Mouse (Mus musculus) embryonic facial prominence, embryonic 15.5 days (tissue): ENCODE data around the gene Efhc1. TPM values are rescaled to one million over a fixed set of nuclear protein-coding genes. Genes with fewer than 3 reads are reported as not detected.
A peak's percentile ranks its signal among the peaks of the same experiment; 100 is the strongest.

ENCODE experiments used
- ATAC-seq: fragments of 200-750 bp; cut with Nextera tagmentation; 2 replicates; pipeline ENCODE4 v1.8.0; 2017; ENCODE audit warnings: low read depth, moderate TSS enrichment; ENCODE audit not compliant: insufficient number of reproducible peaks, low FRiP score, low TSS enrichment
- H3K27ac ChIP-seq: fragments of 300-500 bp; sonication (generic); replicated peaks from 2 replicates; pipeline ENCODE4 v1.5.1; 2015; ENCODE audit warnings: mild to moderate bottlenecking, inconsistent platforms
- H3K27me3 ChIP-seq: fragments of 300-500 bp; sonication (generic); 2 replicates; pipeline ENCODE4 v1.6.1; 2015; ENCODE audit warnings: inconsistent platforms
- H3K36me3 ChIP-seq: fragments of 300-500 bp; sonication (generic); 2 replicates; pipeline ENCODE4 v1.6.1; 2015; ENCODE audit warnings: mild to moderate bottlenecking, inconsistent platforms
- H3K4me1 ChIP-seq: fragments of 300-500 bp; sonication (generic); 2 replicates; pipeline ENCODE4 v1.6.1; 2015; ENCODE audit warnings: inconsistent platforms
- H3K4me2 ChIP-seq: fragments of 300-500 bp; sonication (generic); replicated peaks from 2 replicates; pipeline ENCODE4 v1.6.1; 2015; ENCODE audit warnings: mild to moderate bottlenecking, inconsistent platforms
- H3K4me3 ChIP-seq: fragments of 300-500 bp; sonication (generic); replicated peaks from 2 replicates; pipeline ENCODE4 v1.5.1; 2015; ENCODE audit warnings: mild to moderate bottlenecking, inconsistent platforms
- H3K9ac ChIP-seq: fragments of 300-500 bp; sonication (generic); 2 replicates; pipeline ENCODE4 v1.6.1; 2015; ENCODE audit warnings: inconsistent platforms
- H3K9me3 ChIP-seq: fragments of 300-500 bp; sonication (generic); replicated peaks from 2 replicates; pipeline ENCODE4 v1.6.1; 2016; ENCODE audit warnings: inconsistent platforms
- WGBS: fragments of 180-500 bp; shearing (Covaris S2); methylation state at CpG from one replicate; pipeline ENCODE4 v1.1.7; 2015; 5-methylcytosine and 5-hydroxymethylcytosine counted together
- polyA plus RNA-seq: library from polyadenylated mRNA; unstranded; fragments of >200 nt; fragmentation: Nextera tagmentation; extraction: Ambion mirVana; gene quantifications from 2 replicates; pipeline ENCODE4 v1.2.1, GENCODE M21; 2015

Gene Efhc1
- polyA plus RNA-seq, 1 experiment from 2014 or later = 17.9 TPM

DNA sequence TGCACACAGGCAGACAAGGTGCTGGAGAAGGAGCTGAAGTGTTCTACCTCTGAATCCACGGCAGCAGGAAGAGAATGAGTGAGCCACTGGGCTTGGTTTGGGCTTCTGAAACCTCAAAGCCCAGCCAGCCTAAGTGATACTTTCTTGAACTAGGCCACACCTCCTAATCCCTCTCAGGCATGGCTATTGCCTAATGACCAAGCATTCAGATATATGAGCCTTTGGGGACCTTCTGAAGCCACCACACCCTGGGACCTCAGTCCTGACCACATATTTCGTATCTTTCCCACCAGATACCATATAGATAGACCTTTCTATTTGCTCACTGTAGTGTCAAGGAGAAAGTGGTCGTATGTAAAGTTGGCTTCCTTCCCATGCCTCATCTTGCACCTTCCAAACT lies 42.3 kb downstream of the Efhc1 start:
- no peak overlapping the region for H3K4me2 ChIP-seq
- no peak for ATAC-seq
- H3K36me3 ChIP-seq = no peaks in the 10 kb centered on the region
- H3K27me3 ChIP-seq = no peaks in the 10 kb centered on the region
- no peak overlapping the region for H3K4me3 ChIP-seq
- WGBS = 78% methylated on average over 3 of the region's 3 CpGs
- peaks cover 14% of the 10 kb centered on the region for H3K4me1 ChIP-seq
- H3K9me3 ChIP-seq = no peaks in the 10 kb centered on the region
- no peak overlapping the region for H3K27ac ChIP-seq
- H3K9ac ChIP-seq = no peak overlapping the region

DNA sequence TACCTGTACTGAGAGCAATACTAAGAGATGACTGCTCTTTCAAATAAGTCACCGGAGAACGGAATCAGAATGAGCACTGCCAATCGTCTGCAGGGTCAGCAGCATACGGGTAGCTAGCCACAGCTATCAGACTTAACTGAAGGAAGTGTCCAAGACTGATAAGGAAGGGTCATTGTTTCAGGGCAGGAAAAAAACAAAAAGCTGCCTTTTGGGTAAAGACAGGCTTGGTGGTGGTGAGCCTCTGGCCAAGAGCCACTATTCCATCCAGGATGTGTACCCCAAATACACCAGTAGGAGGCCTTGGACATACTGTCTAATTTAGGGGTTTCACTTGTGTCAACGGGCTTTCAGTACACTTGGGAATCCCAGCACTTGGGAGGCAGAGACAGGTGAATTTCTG lies 42.9 kb downstream of the Efhc1 start:
- Histone ChIP-seq H3K9me3 (no peaks in the 10 kb centered on the region), H3K27ac (no peak overlapping the region), H3K36me3 (no peaks in the 10 kb centered on the region; the same call in 1 of the 2 replicates), H3K4me2 (no peak overlapping the region), H3K4me1 (peaks cover 14% of the 10 kb centered on the region), H3K4me3 (no peak overlapping the region), H3K9ac (no peak overlapping the region), H3K27me3 (no peaks in the 10 kb centered on the region)
- ATAC-seq = no peak
- WGBS = 87% methylated on average over 5 of the region's 5 CpGs

DNA sequence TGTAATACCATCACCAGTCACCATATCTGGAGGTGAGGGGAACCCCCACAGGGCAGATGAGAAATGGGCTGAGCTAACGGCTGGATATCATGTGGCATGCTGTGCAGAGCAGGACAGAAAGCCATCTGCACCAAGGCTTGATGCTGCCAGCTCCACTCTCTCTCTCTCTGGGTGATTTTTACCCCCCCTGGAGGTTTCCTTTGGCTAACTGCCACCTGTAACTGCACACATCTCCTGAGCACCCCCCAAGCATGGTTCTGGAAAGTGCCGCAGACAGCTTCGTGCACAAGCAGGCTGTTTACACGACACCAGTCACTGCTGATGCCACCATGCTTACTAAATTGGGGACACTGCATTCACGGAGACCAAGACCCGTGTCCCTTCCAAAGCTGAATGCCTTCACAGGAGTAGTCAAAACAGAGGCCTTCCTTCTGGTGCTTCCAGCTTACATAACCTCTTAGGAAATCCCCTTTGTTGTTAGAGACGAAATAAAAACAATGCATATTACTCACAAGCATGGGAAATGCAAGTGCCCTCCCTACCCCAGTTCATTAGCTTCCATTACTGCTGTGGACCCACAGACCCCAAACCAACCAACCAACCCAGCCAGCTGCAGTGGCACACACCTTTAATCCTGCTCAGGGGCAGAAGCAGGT lies 44.0 kb downstream of the Efhc1 start:
- Histone ChIP-seq H3K27me3 (no peaks in the 10 kb centered on the region), H3K4me2 (no peak overlapping the region), H3K4me3 (no peak overlapping the region), H3K27ac (no peak overlapping the region; the same call in 1 of the 2 replicates), H3K9me3 (no peaks in the 10 kb centered on the region), H3K4me1 (peaks cover 14% of the 10 kb centered on the region), H3K36me3 (peaks cover 6% of the 10 kb centered on the region), H3K9ac (no peak overlapping the region)
- ATAC-seq = no peak
- WGBS = 45% methylated on average over 7 of the region's 7 CpGs

DNA sequence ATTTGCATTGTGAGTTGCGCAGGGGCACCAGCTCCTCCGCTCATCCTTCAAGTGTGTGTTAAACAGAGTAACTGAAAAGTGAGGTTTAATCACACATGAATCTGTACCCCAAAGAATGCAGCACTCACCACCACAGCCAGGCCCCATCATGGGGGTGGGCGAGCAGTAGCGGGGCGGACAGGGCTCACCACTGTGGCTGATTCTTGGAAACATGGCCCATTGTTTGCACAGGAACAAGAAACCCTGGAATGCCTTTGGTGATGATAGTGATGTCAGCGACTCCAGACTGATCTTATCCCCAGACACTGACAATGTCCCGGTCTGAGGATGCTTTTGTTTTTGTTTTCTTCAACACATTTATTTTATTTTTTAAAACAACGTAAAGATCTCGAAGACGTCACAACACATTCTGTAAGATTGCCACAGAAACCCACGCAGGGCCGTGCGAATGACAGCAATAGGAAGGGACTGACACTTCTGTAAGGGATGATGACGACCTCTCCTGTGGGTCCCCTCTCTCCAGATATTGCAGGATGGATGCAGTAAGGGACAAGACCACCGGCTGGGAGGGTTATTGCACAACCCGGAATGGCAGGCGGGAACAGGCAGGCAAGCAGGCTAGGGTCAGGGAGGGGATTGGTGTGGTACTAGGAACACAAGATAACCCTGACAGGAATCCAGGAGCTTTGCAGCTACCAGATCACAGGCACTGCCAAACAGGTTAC lies 45.3 kb downstream of the Efhc1 start:
- no peak overlapping the region for H3K9ac ChIP-seq
- no peak overlapping the region for H3K4me3 ChIP-seq
- H3K9me3 ChIP-seq = no peaks in the 10 kb centered on the region
- peaks cover 17% of the 10 kb centered on the region for H3K36me3 ChIP-seq
- no peak for ATAC-seq
- peaks cover 14% of the 10 kb centered on the region for H3K4me1 ChIP-seq
- no peak overlapping the region for H3K4me2 ChIP-seq
- no peak overlapping the region for H3K27ac ChIP-seq
- WGBS = 56% methylated on average over 17 of the region's 17 CpGs
- H3K27me3 ChIP-seq = no peaks in the 10 kb centered on the region

DNA sequence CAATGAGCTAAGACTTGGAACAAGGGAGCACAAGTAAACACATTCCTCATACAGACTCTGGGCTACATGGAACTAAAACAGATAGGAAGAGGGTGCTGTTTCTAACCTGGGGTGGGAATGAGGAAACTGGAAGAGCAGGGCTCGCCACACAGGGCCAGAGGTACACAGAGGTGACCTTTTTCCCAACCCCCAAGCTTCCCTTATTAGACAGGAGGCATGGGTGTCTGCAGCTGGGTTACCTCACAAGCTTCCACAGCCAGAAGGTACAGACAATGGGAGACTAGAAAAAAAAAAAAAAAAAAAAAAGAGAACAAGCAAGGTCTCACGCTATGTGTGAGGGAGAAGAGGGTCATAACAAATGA lies 45.9 kb downstream of the Efhc1 start:
- ATAC-seq = no peak
- H3K36me3 ChIP-seq = peaks cover 22% of the 10 kb centered on the region
- H3K9ac ChIP-seq = no peak overlapping the region
- no peak overlapping the region for H3K4me3 ChIP-seq
- no peaks in the 10 kb centered on the region for H3K27me3 ChIP-seq
- peaks cover 14% of the 10 kb centered on the region for H3K4me1 ChIP-seq
- no peak overlapping the region for H3K4me2 ChIP-seq
- WGBS = 87% methylated on average over 2 of the region's 2 CpGs
- peak overlapping the region; percentile 75; the same call in 1 of the 2 replicates for H3K27ac ChIP-seq
- no peaks in the 10 kb centered on the region for H3K9me3 ChIP-seq

DNA sequence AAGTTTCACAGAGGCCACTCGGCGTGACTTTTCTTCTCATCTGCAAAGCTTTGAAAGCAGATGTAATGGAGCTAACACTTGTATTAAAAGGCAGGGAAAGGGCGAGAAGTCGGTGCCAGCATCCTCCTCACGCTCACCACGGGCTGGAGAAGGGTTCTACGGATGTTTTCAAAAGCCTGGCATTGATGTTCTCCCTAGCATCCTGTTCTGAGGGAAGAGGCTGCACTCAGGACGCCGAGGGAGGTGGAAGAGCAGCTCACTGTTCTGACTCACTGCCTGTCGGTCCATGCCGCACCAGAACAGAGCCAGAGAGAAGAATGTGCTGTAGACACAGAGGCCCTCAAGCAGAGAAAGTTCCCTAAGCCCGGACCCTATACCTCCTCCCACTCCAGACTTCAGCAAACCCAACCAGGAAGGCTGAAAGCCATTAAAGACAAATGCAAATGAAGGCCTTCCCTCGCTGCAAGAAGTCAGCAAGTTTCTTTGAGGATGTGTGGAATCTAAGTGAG lies 46.5 kb downstream of the Efhc1 start:
- Histone ChIP-seq H3K27ac (peak overlapping the region; percentile 75), H3K4me1 (peaks cover 20% of the 10 kb centered on the region), H3K9me3 (no peaks in the 10 kb centered on the region), H3K27me3 (no peaks in the 10 kb centered on the region), H3K36me3 (peaks cover 28% of the 10 kb centered on the region), H3K9ac (no peak overlapping the region), H3K4me2 (no peak overlapping the region), H3K4me3 (no peak overlapping the region)
- ATAC-seq = 0 out of 2 replicates have a peak, but pooled peaks have one; percentile 45
- 36% methylated on average over 13 of the region's 13 CpGs for WGBS

DNA sequence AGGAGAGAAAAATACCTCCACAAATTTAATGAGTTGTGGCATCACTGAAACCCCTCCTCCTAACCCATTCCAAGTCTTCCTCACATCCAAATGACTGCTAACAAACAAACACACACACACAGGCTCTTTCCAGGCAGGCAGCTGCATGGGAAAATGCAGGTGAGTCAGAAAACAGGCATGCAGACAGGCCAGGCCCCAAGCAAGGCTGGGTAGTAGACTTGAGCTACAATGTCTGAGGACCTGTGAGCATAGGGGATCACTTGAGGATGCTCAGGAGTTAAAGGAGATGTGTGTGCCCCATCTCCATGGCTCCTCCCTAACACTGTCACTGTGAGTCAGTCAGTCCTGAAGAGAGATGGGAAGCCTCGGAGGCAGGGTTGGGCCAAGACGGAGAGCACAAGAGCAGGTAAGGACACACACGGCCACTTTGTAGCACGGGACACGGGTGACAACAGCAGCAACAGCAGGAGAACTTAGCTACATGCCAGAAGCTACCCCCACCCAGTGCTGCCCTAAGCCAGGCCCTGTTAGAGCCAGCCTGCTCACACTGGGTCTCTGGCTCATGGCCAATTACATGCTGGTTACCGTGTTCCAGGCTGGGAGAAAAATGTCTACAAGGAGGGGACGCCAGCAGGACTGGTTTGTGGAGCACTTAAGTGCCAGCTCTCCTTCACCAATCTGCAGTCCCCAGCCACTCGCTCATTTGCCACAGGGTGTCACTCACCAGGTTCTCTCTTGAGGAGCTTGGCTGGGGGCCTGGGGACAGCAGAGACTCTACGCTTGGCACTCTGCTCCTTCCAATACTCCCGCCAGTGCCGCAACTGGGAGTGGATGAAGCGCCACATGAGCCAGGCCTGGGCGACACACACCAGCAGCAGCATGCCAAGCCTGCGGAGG lies 51.1 kb downstream of the Efhc1 start:
- no peaks in the 10 kb centered on the region for H3K9me3 ChIP-seq
- no peaks in the 10 kb centered on the region for H3K27me3 ChIP-seq
- H3K27ac ChIP-seq = no peak overlapping the region
- no peak overlapping the region for H3K4me3 ChIP-seq
- WGBS = 72% methylated on average over 14 of the region's 14 CpGs
- no peak for ATAC-seq
- peaks cover 66% of the 10 kb centered on the region for H3K36me3 ChIP-seq
- peaks cover 15% of the 10 kb centered on the region for H3K4me1 ChIP-seq
- no peak overlapping the region for H3K9ac ChIP-seq
- no peak overlapping the region for H3K4me2 ChIP-seq

DNA sequence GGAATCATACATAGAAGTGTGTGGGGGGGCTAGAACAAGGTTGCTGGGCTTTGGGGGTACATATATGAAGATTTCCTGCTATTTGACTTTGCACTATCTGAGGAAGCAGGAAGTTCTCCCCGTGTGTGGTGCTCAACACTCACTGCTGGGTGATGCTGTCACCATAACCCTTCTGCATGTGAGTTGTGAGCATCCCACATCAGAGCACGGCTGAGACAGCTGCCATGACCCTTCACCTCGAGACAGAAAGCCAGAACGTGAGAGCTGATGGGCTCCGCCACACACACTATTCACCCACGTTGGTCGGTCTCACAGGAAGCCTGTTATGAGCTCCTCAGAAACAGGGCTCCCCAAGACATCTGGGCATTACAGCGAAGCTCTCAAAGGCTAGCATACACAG lies 53.2 kb downstream of the Efhc1 start:
- 79% methylated on average over 8 of the region's 8 CpGs for WGBS
- H3K36me3 ChIP-seq = peaks cover 66% of the 10 kb centered on the region

DNA sequence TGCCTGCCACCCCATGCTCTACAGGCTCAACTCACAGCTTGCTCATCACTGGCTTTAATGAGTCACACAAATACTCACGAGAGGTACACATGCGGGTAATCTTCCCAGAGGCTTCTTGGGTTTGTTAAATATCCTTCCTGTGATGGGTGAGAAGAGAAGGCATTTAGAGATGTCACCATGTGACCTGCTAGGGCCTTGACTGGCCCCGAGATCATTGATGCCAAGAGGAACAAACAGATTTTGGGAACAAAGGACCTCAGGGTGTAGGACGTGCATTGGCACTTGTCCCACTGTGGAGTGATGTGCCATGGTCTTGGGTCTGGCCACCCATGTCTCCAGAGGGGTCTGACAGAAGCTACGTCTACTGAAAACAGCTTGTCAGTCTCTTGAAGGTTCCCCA lies 55.3 kb downstream of the Efhc1 start:
- no peak overlapping the region for H3K4me3 ChIP-seq
- peaks cover 59% of the 10 kb centered on the region for H3K36me3 ChIP-seq
- no peaks in the 10 kb centered on the region for H3K9me3 ChIP-seq
- 0 out of 2 replicates have a peak, but pooled peaks cover 17% of the 10 kb centered on the region for H3K4me1 ChIP-seq
- no peak overlapping the region for H3K9ac ChIP-seq
- H3K4me2 ChIP-seq = no peak overlapping the region
- ATAC-seq = no peak
- no peak overlapping the region for H3K27ac ChIP-seq
- 85% methylated on average over 5 of the region's 5 CpGs for whole genome bisulfite sequencing
- H3K27me3 ChIP-seq = no peaks in the 10 kb centered on the region

More for the DNA sequence above, 53.2 kb downstream of the Efhc1 start:
- H3K27me3 ChIP-seq = no peaks in the 10 kb centered on the region
- H3K4me2 ChIP-seq = no peak overlapping the region
- H3K4me1 ChIP-seq = 0 out of 2 replicates have a peak, but pooled peaks cover 8% of the 10 kb centered on the region
- no peak overlapping the region for H3K9ac ChIP-seq
- no peak overlapping the region for H3K4me3 ChIP-seq
- H3K9me3 ChIP-seq = no peaks in the 10 kb centered on the region
- no peak for ATAC-seq
- H3K27ac ChIP-seq = no peak overlapping the region

DNA sequence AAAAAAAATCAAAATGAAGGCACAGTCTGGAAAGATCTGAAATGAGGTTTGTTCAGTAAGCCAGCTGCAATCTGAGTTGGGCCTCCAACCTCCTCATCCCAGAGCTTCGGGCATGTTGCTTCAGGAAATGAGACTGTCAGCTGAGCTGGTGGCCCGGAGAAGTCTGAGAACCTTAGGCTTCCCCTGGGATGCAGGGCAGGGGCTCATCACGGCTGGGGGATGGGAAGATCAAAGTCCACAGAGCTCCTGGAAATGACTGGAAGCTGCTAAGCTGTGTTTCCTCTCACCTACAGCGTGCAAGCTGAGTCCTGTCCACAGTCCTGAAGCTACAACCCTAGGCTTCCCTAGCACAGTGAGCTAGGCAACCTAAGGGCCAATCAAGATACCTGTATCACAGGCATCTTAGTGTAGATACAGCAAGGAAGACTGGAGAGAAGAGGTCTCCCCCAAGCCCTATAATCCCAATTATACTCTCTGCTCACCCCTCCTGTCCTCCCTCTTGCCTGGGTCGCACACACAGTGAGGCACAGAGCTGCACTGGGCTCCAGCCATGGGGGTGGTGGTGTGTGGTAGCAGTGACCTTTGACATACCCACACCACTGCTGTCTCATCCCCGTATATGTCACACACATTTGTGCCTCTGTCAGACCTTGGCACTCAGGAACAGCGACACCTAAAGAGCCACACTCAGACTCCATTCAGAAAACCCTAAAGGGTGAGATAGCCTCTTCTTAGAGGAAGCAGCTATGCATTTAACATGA lies 56.7 kb downstream of the Efhc1 start:
- H3K4me2 ChIP-seq = no peak overlapping the region
- 56% methylated on average over 7 of the region's 7 CpGs for WGBS
- peaks cover 54% of the 10 kb centered on the region for H3K36me3 ChIP-seq
- 0 out of 2 replicates have a peak, but pooled peaks cover 10% of the 10 kb centered on the region for H3K4me1 ChIP-seq
- H3K9me3 ChIP-seq = no peaks in the 10 kb centered on the region
- no peaks in the 10 kb centered on the region for H3K27me3 ChIP-seq
- H3K4me3 ChIP-seq = no peak overlapping the region
- ATAC-seq = no peak
- H3K27ac ChIP-seq = no peak overlapping the region
- no peak overlapping the region for H3K9ac ChIP-seq
